Mouse (Mus musculus): ENCODE measurements at regions not wholly inside any gene's neighbourhood (a gene's known extent, or its start where the extent isn't known, plus 50 kb on each side); places are given as distances from the start of the nearest gene placed in this dataset.

GRCm38 (mm10) chr8:103407631-103408030 lies 622.2 kb upstream of the Cdh11 start:
- TF ChIP-seq CTCF (IDR thresholded peaks at IDR 0.05; ENCODE audit: borderline replicate concordance, insufficient read depth, low read depth, low read length) (no peak), POLR2A (IDR thresholded peaks at IDR 0.05; ENCODE audit: borderline replicate concordance, insufficient read depth, low read length) (no peak)
